Mouse (Mus musculus) small intestine, adult 2 months (tissue): ENCODE data around the gene Cdh1.

Experiments used
- CTCF ChIP-seq: fragments of 200-500 bp; IDR thresholded peaks from 2 replicates; pipeline ENCODE4 v1.5.1; 2012; ENCODE audit warnings: low read depth, mild to moderate bottlenecking, control low read depth, inconsistent platforms, low read length, moderate library complexity, mixed read lengths; ENCODE audit not compliant: insufficient replicate concordance, insufficient read length; ENCODE audit errors: extremely low read depth
- POLR2A ChIP-seq: fragments of 200-500 bp; IDR thresholded peaks from 2 replicates; pipeline ENCODE4 v1.6.1; 2012; ENCODE audit warnings: low read depth, mild to moderate bottlenecking, control low read depth, inconsistent platforms, low read length, moderate library complexity

GRCm38 (mm10) chr8:106631904-106632303, 28.8 kb downstream of the Cdh1 start:
- TF ChIP-seq POLR2A (no peak), CTCF (no peak)
